Mouse (Mus musculus) heart, embryonic 14.5 days (tissue): ENCODE data around the gene Alg9. TPM values are rescaled to one million over a fixed set of nuclear protein-coding genes. Genes with fewer than 3 reads are reported as not detected.
A peak's percentile ranks its signal among the peaks of the same experiment; 100 is the strongest.

Source experiments
- ATAC-seq: fragments of 200-750 bp; cut with Nextera tagmentation; 2 replicates; pipeline ENCODE4 v1.8.0; 2017; ENCODE audit warnings: low read depth, moderate TSS enrichment; ENCODE audit not compliant: insufficient number of reproducible peaks, insufficient read depth, low FRiP score
- H3K27ac ChIP-seq, 2 experiments: fragments of 200-500 bp in 1 of 2; fragments of 300-500 bp in 1 of 2; sonication (generic) in 1 of 2; replicated peaks in 1 of 2; 2 replicates each; pipeline ENCODE4 v1.5.1; 2012 to 2014; ENCODE audit warnings: low read depth in 2 of 2, low read length in 2 of 2, control low read depth in 1 of 2, mild to moderate bottlenecking in 1 of 2, mixed read lengths in 1 of 2; ENCODE audit not compliant: control insufficient read depth in 1 of 2, insufficient read depth in 1 of 2
- H3K27me3 ChIP-seq: fragments of 300-500 bp; sonication (generic); 2 replicates; pipeline ENCODE4 v1.6.1; 2014; ENCODE audit warnings: mild to moderate bottlenecking, low read length, control low read depth; ENCODE audit not compliant: control insufficient read depth, insufficient read depth
- H3K36me3 ChIP-seq: fragments of 300-500 bp; sonication (generic); 2 replicates; pipeline ENCODE4 v1.6.1; 2014; ENCODE audit warnings: mild to moderate bottlenecking, control low read depth, low read length, mixed read lengths; ENCODE audit not compliant: control insufficient read depth, insufficient read depth
- H3K4me1 ChIP-seq, 2 experiments: fragments of 200-500 bp in 1 of 2; fragments of 300-500 bp in 1 of 2; sonication (generic) in 1 of 2; 2 replicates each; pipeline ENCODE4 v1.6.1; 2012 to 2014; ENCODE audit warnings: low read length in 2 of 2, control low read depth in 1 of 2, mixed read lengths in 1 of 2; ENCODE audit not compliant: control insufficient read depth in 2 of 2, insufficient read depth in 2 of 2
- H3K4me2 ChIP-seq: fragments of 300-500 bp; sonication (generic); 2 replicates; pipeline ENCODE4 v1.6.1; 2014; ENCODE audit warnings: mild to moderate bottlenecking, low read length
- H3K4me3 ChIP-seq, 2 experiments: fragments of 200-500 bp in 1 of 2; fragments of 300-500 bp in 1 of 2; sonication (generic) in 1 of 2; 2 replicates each; pipeline ENCODE4 v1.5.1; 2012 to 2014; ENCODE audit warnings: low read length in 2 of 2, mild to moderate bottlenecking in 2 of 2, control low read depth in 1 of 2, low read depth in 1 of 2, moderate library complexity in 1 of 2; ENCODE audit not compliant: control insufficient read depth in 1 of 2, insufficient read depth in 1 of 2
- H3K9ac ChIP-seq: fragments of 300-500 bp; sonication (generic); 2 replicates; pipeline ENCODE4 v1.6.1; 2014; ENCODE audit warnings: mild to moderate bottlenecking, low read length
- H3K9me3 ChIP-seq: fragments of 300-500 bp; sonication (generic); 2 replicates; pipeline ENCODE4 v1.6.1; 2016; ENCODE audit warnings: low read length, control low read depth; ENCODE audit not compliant: control insufficient read depth
- WGBS: fragments of 180-500 bp; shearing (Covaris S2); extraction: QIAGEN DNeasy Blood & Tissue Kit; methylation state at CpG from one replicate; pipeline ENCODE4 v1.1.7; 2014; 5-methylcytosine and 5-hydroxymethylcytosine counted together
- polyA plus RNA-seq: library from polyadenylated mRNA; unstranded; fragments of >200 nt; fragmentation: Nextera tagmentation; extraction: Ambion mirVana; gene quantifications from 2 replicates; pipeline ENCODE4 v1.2.1, GENCODE M21; 2014

The Alg9 gene
- 28.5 and 31.5 TPM in 2 replicates for polyA plus RNA-seq

DNA sequence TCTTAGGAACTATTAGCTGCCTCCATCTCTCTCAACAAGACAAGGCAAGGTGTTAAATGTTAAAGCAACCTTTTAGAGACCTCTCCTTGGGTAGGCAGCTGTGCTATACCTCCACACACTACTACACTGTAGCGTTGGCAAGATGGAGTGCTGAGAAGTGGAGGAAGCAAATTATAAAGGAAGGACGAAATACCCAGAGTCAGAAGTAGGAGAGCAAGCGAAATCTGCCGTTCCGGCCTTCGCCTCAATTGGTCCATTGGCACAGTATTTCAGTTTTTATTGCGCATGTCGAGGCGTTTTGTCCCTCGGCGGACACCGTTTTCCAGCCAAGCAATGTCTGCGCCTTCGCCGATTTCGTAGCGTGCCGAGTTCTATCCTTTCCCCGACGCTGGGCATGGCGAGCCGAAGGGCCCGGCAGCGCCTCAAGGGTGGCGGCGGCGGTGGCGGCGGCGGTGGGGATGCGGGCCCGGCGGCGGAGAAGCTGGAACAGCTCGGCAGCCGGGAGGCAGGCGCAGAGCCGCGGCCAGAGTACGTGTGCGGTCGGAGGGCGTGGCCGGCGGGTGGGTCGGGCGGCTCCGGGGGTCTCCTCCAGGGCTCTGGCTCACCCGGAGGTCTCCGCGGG is at the start of gene Alg9, which contains the start of gene 1110032A03Rik:
Gene Alg9 (plus strand): TSS at position 29 of the 622 bp plus-strand sequence.
Gene 1110032A03Rik (minus strand): TSS at position 530 of the 622 bp plus-strand sequence.
- H3K9ac ChIP-seq, result peak within 1 kb of the TSS; percentile 91
- peak within 1 kb of the TSS; percentile 25 to 51; a peak in 1 of 4 replicates for H3K27ac ChIP-seq
- 0% methylated on average over 42 of the region's 51 CpGs for WGBS
- H3K36me3 ChIP-seq, result peaks cover 35% of the 10 kb centered on the region
- peaks cover 2 to 17% of the 10 kb centered on the region in 2 experiments; a peak in 2 of 4 replicates for H3K4me1 ChIP-seq
- H3K9me3 ChIP-seq, result no peaks in the 10 kb centered on the region
- H3K27me3 ChIP-seq, result no peaks in the 10 kb centered on the region
- ATAC-seq, result peak; percentile 66
- H3K4me2 ChIP-seq, result peak within 1 kb of the TSS; percentile 82
- H3K4me3 ChIP-seq, result peak within 1 kb of the TSS; percentile 92

DNA sequence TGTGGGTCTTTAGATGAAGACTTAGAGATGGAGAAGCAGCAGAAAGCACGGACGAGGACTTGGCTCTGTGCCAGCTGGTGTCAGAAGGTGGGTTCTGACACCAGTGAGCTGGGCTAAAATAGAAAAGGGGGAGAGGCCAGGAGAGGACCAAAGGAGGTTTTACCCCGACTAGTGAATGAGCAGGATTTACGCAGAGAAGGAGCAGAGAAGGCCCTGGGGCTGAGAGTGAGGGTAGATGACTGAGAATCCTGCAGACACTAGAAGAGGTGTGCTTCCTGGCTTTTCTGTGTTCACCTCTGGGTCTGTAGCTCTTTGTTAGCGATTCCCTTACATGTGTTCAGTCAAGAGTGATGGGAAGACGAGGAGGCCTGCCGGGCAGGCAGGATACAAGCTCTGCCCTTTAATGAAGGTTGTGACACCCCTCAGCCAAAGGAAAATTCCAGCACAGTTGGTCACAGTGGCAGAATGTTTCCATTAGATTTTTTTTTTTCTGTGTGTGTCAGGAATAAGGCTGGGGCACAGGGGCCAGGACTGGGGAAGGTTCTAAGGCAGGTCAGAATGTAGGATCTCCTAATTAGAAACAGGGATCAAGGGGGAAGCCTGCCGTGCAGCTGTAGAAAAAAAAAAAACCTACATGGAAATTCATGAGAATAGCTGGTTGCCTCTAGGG is 48.8 kb upstream of the Alg9 start:
- H3K4me2 ChIP-seq, result peak overlapping the region; percentile 91
- peak overlapping the region; percentile 17; the same call in 1 of the 2 replicates for H3K9ac ChIP-seq
- WGBS, result 28% methylated on average over 8 of the region's 8 CpGs
- no peaks in the 10 kb centered on the region for H3K9me3 ChIP-seq
- H3K4me3 ChIP-seq, result no peak overlapping the region
- no peaks in the 10 kb centered on the region for H3K27me3 ChIP-seq
- no peak for ATAC-seq
- H3K27ac ChIP-seq, result peak overlapping the region; percentile 43 to 71
- H3K4me1 ChIP-seq, result peaks cover 31 to 56% of the 10 kb centered on the region in 2 experiments
- H3K36me3 ChIP-seq, result no peaks in the 10 kb centered on the region

DNA sequence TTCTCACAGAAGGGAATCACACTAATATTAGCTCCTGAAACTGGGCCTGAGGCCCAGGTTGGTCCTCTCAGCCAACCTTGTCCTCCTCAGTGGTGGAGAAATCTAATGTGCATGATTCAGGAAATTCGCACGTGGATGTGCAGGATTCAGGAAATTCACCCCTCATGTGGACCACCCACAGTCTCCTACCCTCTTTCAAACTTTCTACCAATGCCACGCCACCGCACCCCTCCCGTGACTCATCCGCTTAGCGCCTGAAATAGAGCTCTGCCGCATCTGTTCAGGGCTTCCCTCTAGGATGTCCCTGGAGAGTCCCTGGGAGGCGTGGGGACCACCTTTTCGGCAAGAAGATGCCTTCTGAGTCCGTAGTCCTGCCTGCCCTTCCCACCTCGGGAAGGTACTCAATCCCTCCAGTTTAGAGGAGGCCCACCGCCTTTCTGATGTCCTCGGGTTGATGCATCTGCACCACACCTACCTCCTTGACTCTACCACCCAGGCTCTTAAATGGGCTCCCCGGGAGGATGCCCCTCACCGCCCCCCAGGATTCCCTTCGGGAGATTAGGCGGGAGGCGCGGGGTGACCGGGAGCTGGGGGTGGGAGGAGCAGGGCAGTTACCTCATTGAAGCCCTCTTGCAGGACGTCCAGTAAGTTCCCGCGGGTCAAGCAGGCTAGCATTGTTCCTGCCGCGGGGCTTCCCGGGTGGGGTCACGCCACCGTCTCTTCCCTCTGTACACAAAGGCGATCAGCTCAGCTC is 47.5 kb upstream of the Alg9 start:
- H3K27me3 ChIP-seq, result no peaks in the 10 kb centered on the region
- H3K9me3 ChIP-seq, result no peaks in the 10 kb centered on the region
- peaks cover 27 to 50% of the 10 kb centered on the region in 2 experiments for H3K4me1 ChIP-seq
- H3K27ac ChIP-seq, result peak overlapping the region; percentile 43 to 71
- H3K9ac ChIP-seq, result peak overlapping the region; percentile 81
- ATAC-seq, result no peak; the same call in 1 of the 2 replicates
- H3K4me3 ChIP-seq, result peak overlapping the region; percentile 59 to 74
- no peaks in the 10 kb centered on the region for H3K36me3 ChIP-seq
- 5% methylated on average over 30 of the region's 30 CpGs for WGBS
- peak overlapping the region; percentile 91 for H3K4me2 ChIP-seq

- Histone ChIP-seq H3K27me3 (no peaks in the 10 kb centered on the region), H3K9ac (peak overlapping the region; percentile 81), H3K4me3 (peak overlapping the region; percentile 59 to 74), H3K4me1 (peaks cover 23 to 43% of the 10 kb centered on the region in 2 experiments), H3K4me2 (peak overlapping the region; percentile 91), H3K9me3 (no peaks in the 10 kb centered on the region), H3K36me3 (no peaks in the 10 kb centered on the region), H3K27ac (peak overlapping the region; percentile 26 to 43)
- under 1% methylated on average over 43 of the region's 45 CpGs for WGBS
- ATAC-seq, result peak; percentile 86
These were observed 46.7 kb upstream of the Alg9 start for GRCm38 (mm10) chr9:50727925-50728651.

DNA sequence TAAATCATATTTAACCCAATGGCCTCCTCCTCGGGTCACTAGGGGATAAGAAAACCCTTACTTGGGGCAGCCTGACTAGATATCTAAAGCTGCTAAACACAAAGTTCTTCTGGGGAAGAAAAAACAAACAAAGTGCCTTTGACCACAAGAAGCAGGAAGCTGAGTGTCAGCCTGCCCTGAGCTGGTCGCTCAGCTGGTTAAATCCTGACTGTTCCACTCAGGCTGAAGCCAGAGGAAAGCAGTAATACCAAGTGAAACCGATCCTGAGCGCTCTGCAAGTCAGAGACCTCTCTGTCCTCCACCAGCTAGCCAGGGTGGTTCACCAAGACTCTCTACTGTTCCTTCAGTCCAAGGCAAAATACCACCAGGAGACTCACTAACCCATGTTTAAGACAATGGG is 45.2 kb upstream of the Alg9 start:
- Histone ChIP-seq H3K4me1 (peaks cover 18 to 33% of the 10 kb centered on the region in 2 experiments), H3K36me3 (no peaks in the 10 kb centered on the region), H3K27me3 (no peaks in the 10 kb centered on the region), H3K4me3 (no peak overlapping the region), H3K9ac (no peak overlapping the region), H3K4me2 (no peak overlapping the region), H3K27ac (no peak overlapping the region), H3K9me3 (no peaks in the 10 kb centered on the region)
- ATAC-seq, result no peak
- WGBS, result 47% methylated on average over 4 of the region's 4 CpGs

DNA sequence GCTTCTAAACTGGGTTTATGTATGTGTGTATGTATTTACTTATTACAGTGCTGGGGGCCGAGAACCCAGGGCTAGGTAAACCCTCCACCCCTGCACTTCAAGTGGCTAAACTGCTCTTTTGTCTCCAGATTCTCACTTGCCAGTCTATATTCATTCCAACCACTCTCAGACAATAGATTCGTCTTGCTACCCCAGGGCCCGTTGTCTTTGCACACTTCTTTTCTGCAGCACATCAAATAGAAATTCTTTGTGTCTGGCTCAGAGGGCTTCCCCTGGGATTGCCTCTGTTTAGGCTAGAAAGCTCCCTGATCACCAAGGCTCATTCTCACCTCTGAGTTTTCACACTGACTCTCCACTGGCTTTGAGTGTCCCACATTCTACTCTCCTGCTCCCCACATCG is 42.3 kb upstream of the Alg9 start:
- ATAC-seq, result no peak
- H3K9ac ChIP-seq, result no peak overlapping the region
- H3K36me3 ChIP-seq, result no peaks in the 10 kb centered on the region
- no peak overlapping the region for H3K4me3 ChIP-seq
- H3K9me3 ChIP-seq, result no peaks in the 10 kb centered on the region
- no peaks in the 10 kb centered on the region for H3K27me3 ChIP-seq
- no peak overlapping the region for H3K27ac ChIP-seq
- WGBS, result 28% methylated on average over 4 of the region's 4 CpGs
- peaks cover 0 to 6% of the 10 kb centered on the region in 2 experiments; a peak in 1 of 4 replicates for H3K4me1 ChIP-seq
- H3K4me2 ChIP-seq, result no peak overlapping the region

GRCm38 (mm10) chr9:50734989-50735388 is 39.8 kb upstream of the Alg9 start:
- Histone ChIP-seq H3K9me3 (no peaks in the 10 kb centered on the region), H3K4me2 (0 out of 2 replicates have a peak overlapping the region, but pooled peaks have one; percentile 22), H3K4me1 (peaks cover 0 to 11% of the 10 kb centered on the region in 2 experiments; a peak in 2 of 4 replicates), H3K36me3 (no peaks in the 10 kb centered on the region), H3K9ac (no peak overlapping the region), H3K4me3 (no peak overlapping the region), H3K27me3 (no peaks in the 10 kb centered on the region), H3K27ac (no peak overlapping the region)
- ATAC-seq, result no peak
- 5% methylated on average over 9 of the region's 9 CpGs for WGBS
